Mouse (Mus musculus) hindbrain, embryonic 10.5 days (tissue): ENCODE measurements around the gene 1190005I06Rik. TPM values are rescaled to one million over a fixed set of nuclear protein-coding genes. Genes with fewer than 3 reads are reported as not detected.

Experiments
- DNase-seq: peaks from one replicate; pipeline ENCODE4 v3.0.0-alpha.2; 2017; ENCODE audit warnings: low spot score
- H3K27ac ChIP-seq: fragments of 300-500 bp; sonication (generic); 2 replicates; pipeline ENCODE4 v1.5.1; 2016; ENCODE audit warnings: mild to moderate bottlenecking, moderate library complexity
- H3K27me3 ChIP-seq: fragments of 300-500 bp; sonication (generic); 2 replicates; pipeline ENCODE4 v1.6.1; 2016; ENCODE audit warnings: mild to moderate bottlenecking; ENCODE audit not compliant: poor library complexity, insufficient read depth, severe bottlenecking
- H3K36me3 ChIP-seq: fragments of 300-500 bp; sonication (generic); 2 replicates; pipeline ENCODE4 v1.6.1; 2016; ENCODE audit warnings: mild to moderate bottlenecking, moderate library complexity
- H3K4me1 ChIP-seq: fragments of 300-500 bp; sonication (generic); replicated peaks from 2 replicates; pipeline ENCODE4 v1.6.1; 2016; ENCODE audit warnings: mild to moderate bottlenecking
- H3K4me3 ChIP-seq: fragments of 300-500 bp; sonication (generic); 2 replicates; pipeline ENCODE4 v1.5.1; 2016; ENCODE audit warnings: mild to moderate bottlenecking, moderate library complexity
- H3K9me3 ChIP-seq: fragments of 300-500 bp; sonication (generic); 2 replicates; pipeline ENCODE4 v1.6.1; 2016; ENCODE audit warnings: mild to moderate bottlenecking, moderate library complexity
- WGBS: fragments of 180-500 bp; shearing (Covaris S2); methylation state at CpG from one replicate; pipeline ENCODE4 v1.1.7; 2016; 5-methylcytosine and 5-hydroxymethylcytosine counted together
- polyA plus RNA-seq: library from polyadenylated mRNA; unstranded; fragments of >200 nt; fragmentation: Nextera tagmentation; extraction: Ambion mirVana; gene quantifications from 2 replicates; pipeline ENCODE4 v1.2.1, GENCODE M21; 2016

The 1190005I06Rik gene
- polyA plus RNA-seq, 1 experiment from 2014 or later, result 4.7 TPM

GRCm38 (mm10) chr8:120664566-120664965, 17.1 kb upstream of the 1190005I06Rik start:
- no peak overlapping the region for H3K27ac ChIP-seq
- WGBS, result 92% methylated on average over 6 of the region's 6 CpGs

GRCm38 (mm10) chr8:120657415-120657814, 10.0 kb upstream of the 1190005I06Rik start:
- H3K4me1 ChIP-seq, result no peaks in the 10 kb centered on the region
- H3K36me3 ChIP-seq, result peaks cover 88% of the 10 kb centered on the region
- no peak overlapping the region for H3K4me3 ChIP-seq
- DNase-seq, result no peak
- no peak overlapping the region for H3K27ac ChIP-seq
- H3K9me3 ChIP-seq, result no peaks in the 10 kb centered on the region
- no peaks in the 10 kb centered on the region for H3K27me3 ChIP-seq
- WGBS, result 94% methylated on average over 8 of the region's 8 CpGs

More at GRCm38 (mm10) chr8:120664566-120664965, 17.1 kb upstream of the 1190005I06Rik start:
- Histone ChIP-seq H3K4me3 (no peak overlapping the region), H3K9me3 (no peaks in the 10 kb centered on the region), H3K4me1 (peaks cover 49% of the 10 kb centered on the region), H3K36me3 (peaks cover 36% of the 10 kb centered on the region), H3K27me3 (no peaks in the 10 kb centered on the region)
- no peak for DNase-seq

- Histone ChIP-seq H3K9me3 (no peaks in the 10 kb centered on the region), H3K27me3 (no peaks in the 10 kb centered on the region), H3K27ac (no peak overlapping the region), H3K4me3 (no peak overlapping the region), H3K36me3 (peaks cover 93% of the 10 kb centered on the region), H3K4me1 (no peaks in the 10 kb centered on the region)
- 87% methylated on average over 7 of the region's 7 CpGs for WGBS
- no peak for DNase-seq
These were observed 9.1 kb upstream of the 1190005I06Rik start for GRCm38 (mm10) chr8:120656322-120657052.

GRCm38 (mm10) chr8:120644663-120645062, 2.8 kb downstream of the 1190005I06Rik start:
- WGBS, result 84% methylated on average over 7 of the region's 7 CpGs
- Histone ChIP-seq H3K36me3 (0 out of 2 replicates have a peak, but pooled peaks cover 3% of the 10 kb centered on the region), H3K27me3 (no peaks in the 10 kb centered on the region; the same call in 1 of the 2 replicates), H3K9me3 (no peaks in the 10 kb centered on the region), H3K27ac (no peak overlapping the region), H3K4me1 (0 out of 2 replicates have a peak, but pooled peaks cover 14% of the 10 kb centered on the region), H3K4me3 (no peak overlapping the region)
- no peak for DNase-seq

- Histone ChIP-seq H3K36me3 (no peaks in the 10 kb centered on the region), H3K9me3 (no peaks in the 10 kb centered on the region), H3K27ac (peak overlapping the region; percentile 40; the same call in 1 of the 2 replicates), H3K27me3 (peaks cover 4% of the 10 kb centered on the region; the same call in 1 of the 2 replicates), H3K4me1 (0 out of 2 replicates have a peak, but pooled peaks cover 10% of the 10 kb centered on the region), H3K4me3 (no peak overlapping the region)
- no peak for DNase-seq
- WGBS, result 82% methylated on average over 10 of the region's 10 CpGs
These were observed 5.3 kb downstream of the 1190005I06Rik start for GRCm38 (mm10) chr8:120642031-120642662.

GRCm38 (mm10) chr8:120641245-120641644, 6.2 kb downstream of the 1190005I06Rik start:
- H3K27ac ChIP-seq, result no peak overlapping the region
- no peaks in the 10 kb centered on the region for H3K9me3 ChIP-seq
- 52% methylated on average over 8 of the region's 8 CpGs for whole genome bisulfite sequencing
- no peaks in the 10 kb centered on the region for H3K36me3 ChIP-seq
- no peak overlapping the region for H3K4me3 ChIP-seq
- no peak for DNase-seq
- H3K27me3 ChIP-seq, result peaks cover 13% of the 10 kb centered on the region
- 0 out of 2 replicates have a peak, but pooled peaks cover 10% of the 10 kb centered on the region for H3K4me1 ChIP-seq

GRCm38 (mm10) chr8:120634329-120634839, 13.0 kb downstream of the 1190005I06Rik start:
- peak overlapping the region; percentile 74 for H3K27ac ChIP-seq
- H3K27me3 ChIP-seq, result peaks cover 73% of the 10 kb centered on the region
- peaks cover 38% of the 10 kb centered on the region for H3K4me1 ChIP-seq
- no peaks in the 10 kb centered on the region for H3K36me3 ChIP-seq
- peak; percentile 44 for DNase-seq
- peaks cover 3% of the 10 kb centered on the region; the same call in 1 of the 2 replicates for H3K9me3 ChIP-seq
- peak overlapping the region; percentile 67 for H3K4me3 ChIP-seq
- under 1% methylated on average over 42 of the region's 42 CpGs for WGBS

- Histone ChIP-seq H3K27me3 (peaks cover 73% of the 10 kb centered on the region), H3K27ac (peak overlapping the region; percentile 74)
These were observed 13.7 kb downstream of the 1190005I06Rik start for GRCm38 (mm10) chr8:120633665-120634271.

GRCm38 (mm10) chr8:120632969-120633664, 14.3 kb downstream of the 1190005I06Rik start:
- H3K4me1 ChIP-seq, result peaks cover 42% of the 10 kb centered on the region
- no peaks in the 10 kb centered on the region for H3K36me3 ChIP-seq
- H3K27ac ChIP-seq, result no peak overlapping the region
- H3K4me3 ChIP-seq, result peak overlapping the region; percentile 67
- WGBS, result 29% methylated on average over 17 of the region's 17 CpGs
- DNase-seq, result no peak
- peaks cover 3% of the 10 kb centered on the region; the same call in 1 of the 2 replicates for H3K9me3 ChIP-seq
- peaks cover 73% of the 10 kb centered on the region for H3K27me3 ChIP-seq

More at GRCm38 (mm10) chr8:120633665-120634271, 13.7 kb downstream of the 1190005I06Rik start:
- Histone ChIP-seq H3K9me3 (peaks cover 3% of the 10 kb centered on the region; the same call in 1 of the 2 replicates), H3K36me3 (no peaks in the 10 kb centered on the region), H3K4me3 (peak overlapping the region; percentile 67), H3K4me1 (peaks cover 38% of the 10 kb centered on the region)
- WGBS, result under 1% methylated on average over 44 of the region's 44 CpGs
- peak; percentile 45 for DNase-seq

- H3K27ac ChIP-seq, result no peak overlapping the region
- no peaks in the 10 kb centered on the region for H3K36me3 ChIP-seq
- peaks cover 3% of the 10 kb centered on the region; the same call in 1 of the 2 replicates for H3K9me3 ChIP-seq
- no peak for DNase-seq
- WGBS, result 75% methylated on average over 21 of the region's 21 CpGs
- H3K4me1 ChIP-seq, result peaks cover 42% of the 10 kb centered on the region
- peaks cover 64% of the 10 kb centered on the region for H3K27me3 ChIP-seq
- no peak overlapping the region for H3K4me3 ChIP-seq
These were observed 15.7 kb downstream of the 1190005I06Rik start for GRCm38 (mm10) chr8:120631441-120632375.

GRCm38 (mm10) chr8:120630848-120631247, 16.6 kb downstream of the 1190005I06Rik start:
- Histone ChIP-seq H3K27me3 (peaks cover 56% of the 10 kb centered on the region), H3K4me1 (peaks cover 42% of the 10 kb centered on the region), H3K9me3 (peaks cover 3% of the 10 kb centered on the region; the same call in 1 of the 2 replicates), H3K27ac (no peak overlapping the region), H3K4me3 (no peak overlapping the region), H3K36me3 (no peaks in the 10 kb centered on the region)
- no peak for DNase-seq
- 55% methylated on average over 6 of the region's 6 CpGs for WGBS
